Mouse (Mus musculus) erythroblast, embryonic 14.5 days (primary cell): ENCODE results near the gene Dennd5a.

Experiments used
- GATA1 ChIP-seq: IDR thresholded peaks from 2 replicates; pipeline ENCODE4 v1.6.1; 2012; ENCODE audit warnings: low read length, inconsistent platforms, mixed read lengths
- TAL1 ChIP-seq: IDR thresholded peaks from 3 replicates; pipeline ENCODE4 v1.6.1; 2012; ENCODE audit warnings: low read length, inconsistent platforms, mixed read lengths

GRCm38 (mm10) chr7:109876085-109876484, 84.2 kb downstream of the Dennd5a start:
- TF ChIP-seq TAL1 (no peak), GATA1 (no peak)
